Mouse (Mus musculus): Measurements from ENCODE around the gene Mmp11.
A peak's percentile ranks its signal among the peaks of the same experiment; 100 is the strongest.

DNA sequence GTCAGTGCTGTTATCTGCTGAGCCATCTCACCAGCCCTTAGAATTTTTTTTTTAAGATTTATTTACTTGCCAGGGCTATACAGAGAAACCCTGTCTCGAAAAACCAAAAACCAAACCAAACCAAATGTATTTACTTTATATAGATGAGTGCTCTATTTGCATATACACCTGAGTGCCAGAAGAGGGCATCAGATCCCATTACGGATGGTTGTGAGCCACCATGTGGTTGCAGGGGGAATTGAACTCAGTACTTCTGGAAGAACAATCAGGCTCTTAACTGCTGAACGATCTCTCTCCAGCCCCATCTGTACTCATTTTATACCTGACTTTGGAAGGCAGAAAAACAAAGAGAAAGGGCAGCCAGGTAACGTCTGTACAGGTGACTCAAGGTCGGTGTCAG, 38.9 kb upstream of the Mmp11 start:
- peak; percentile 60 for TF ChIP-seq CTCF (IDR thresholded peaks at IDR 0.05; ENCODE audit: low read depth)
- TF ChIP-seq EP300 (IDR thresholded peaks at IDR 0.05; ENCODE audit: low read depth), result no peak

Data from heart, postnatal 0 days (tissue).